ENCODE assay signal across 11 mouse cellular contexts in the genomic region with DNA sequence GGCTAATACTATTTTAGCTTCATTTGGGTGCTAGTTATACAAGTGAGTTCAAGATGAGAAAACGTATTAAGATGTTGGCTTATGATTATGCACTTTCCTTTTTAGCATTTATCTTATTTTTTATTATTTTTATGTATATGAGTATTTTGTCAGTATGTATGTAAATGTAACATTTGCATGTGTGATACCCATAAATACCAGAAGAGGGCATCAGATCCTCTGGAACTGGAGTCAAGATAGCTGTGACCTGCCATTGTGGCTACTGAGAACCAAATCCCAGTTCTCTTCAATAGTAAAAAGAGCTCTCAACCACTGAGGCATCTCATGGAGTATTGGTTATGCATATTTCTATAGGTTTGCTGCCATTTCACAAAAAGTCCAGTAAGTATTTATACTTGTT.
A peak's percentile ranks its signal among the peaks of the same experiment; 100 is the strongest.
DNase-seq lines count a peak whose midpoint lies in the region; TF ChIP-seq lines count a peak whose summit lies in the region.
"Had no signal": no experiment of that assay in that cellular context is flagged by ENCODE, and none has a peak within 500 bp of the region (broad histone marks: within the 10 kb centered on the region; RNA-seq: fewer than 3 reads in every experiment).

No protein-coding gene starts in this region.

- H3K79me2 ChIP-seq in heart, adult 2 months (replicated peaks; ENCODE audit: control insufficient read depth, insufficient read depth, low read length): no peaks in the 10 kb centered on the region

- no peak for TF ChIP-seq EP300 in heart, adult 2 months (IDR thresholded peaks at IDR 0.05; ENCODE audit: insufficient read depth, low read depth, low read length)

- peak; percentile 68 for TF ChIP-seq CTCF in heart, adult 2 months (IDR thresholded peaks at IDR 0.05)

- H3K4me1 ChIP-seq in heart, adult 2 months (ENCODE audit: control insufficient read depth, insufficient read depth, low read length): no peaks in the 10 kb centered on the region
- H3K4me1 ChIP-seq: midbrain, embryonic 10.5 days had no signal

- H3K36me3 ChIP-seq in heart, adult 2 months (ENCODE audit: control insufficient read depth, insufficient read depth, low read length): no peaks in the 10 kb centered on the region
- H3K36me3 ChIP-seq: midbrain, embryonic 10.5 days had no signal

- H3K27ac ChIP-seq in heart, adult 2 months: no peak overlapping the region
- H3K27ac ChIP-seq: midbrain, embryonic 10.5 days had no signal

- H3K27me3 ChIP-seq in heart, adult 2 months (ENCODE audit: control insufficient read depth, insufficient read depth, low read length): no peaks in the 10 kb centered on the region

- 43% methylated on average over 1 of the region's 1 CpGs for whole genome bisulfite sequencing in heart, adult 2 months

- intact Hi-C loops in heart, adult 2 months (cut with DNase I): loop anchor here (1.0 kb wide), 1 partner anchor 149 kb away; no protein-coding TSS in a partner anchor

- H3K9ac ChIP-seq in heart, adult 2 months (ENCODE audit: low read depth, low read length): no peak overlapping the region

- DNase-seq in heart, adult 2 months: no peak
- no peak for DNase-seq in heart, adult 8-10 months (ENCODE audit: low spot score)
- DNase-seq in lung, postnatal 25 days (ENCODE audit: low spot score): peak; percentile 12
- no peak for DNase-seq in lung, adult 18-20 months
- peak; percentile 43 for DNase-seq in R1 (ENCODE audit: low read depth, low spot score)
- peak; percentile 23 for DNase-seq in naive thymus-derived CD4-positive, alpha-beta T cell, adult 2 months (ENCODE audit: low read depth)
- no peak for DNase-seq in spleen, adult 18-20 months
- DNase-seq in adrenal gland, postnatal 10 days: no peak
- DNase-seq: cerebellum, adult 9-11 months; thymus, adult 18-20 months had no signal

- TF ChIP-seq POLR2A in heart, adult 2 months (IDR thresholded peaks at IDR 0.05; ENCODE audit: insufficient read depth, low read depth, low read length): no peak

- no peak overlapping the region for H3K4me3 ChIP-seq in heart, adult 2 months
- H3K4me3 ChIP-seq: midbrain, embryonic 10.5 days had no signal

Comparison
In these comparisons a context has a peak if more than half of its experiments do, and no peak if none do; other contexts are left out.
1. DNase-seq: peak in lung, postnatal 25 days (single experiment), R1 (single experiment) and naive thymus-derived CD4-positive, alpha-beta T cell, adult 2 months (single experiment); none in heart, adult 2 months (0 of 2), heart, adult 8-10 months (single experiment), lung, adult 18-20 months (0 of 2), spleen, adult 18-20 months (0 of 2) and adrenal gland, postnatal 10 days (single experiment).